Mouse (Mus musculus) heart, postnatal 10 days (tissue): ENCODE measurements around the gene Lactbl1. TPM values are rescaled to one million over a fixed set of nuclear protein-coding genes. Genes with fewer than 3 reads are reported as not detected.

Source experiments
- DNase-seq, 2 experiments: peaks; one replicate each; pipeline ENCODE4 v3.0.0; 2021
- intact Hi-C: fragments of 180-260 bp; cut with DNase I; formaldehyde crosslinking; loops from one replicate; pipeline ENCODE4 v1.15.1; 2025
- total RNA-seq, 2 experiments: library from RNA; stranded (reverse); gene quantifications; 2 replicates each; pipeline ENCODE4 v1.2.3; 2021

Gene Lactbl1
- total RNA-seq, 2 experiments from 2014 or later, result not detected

GRCm38 (mm10) chr4:136631237-136631994 lies 9.0 kb downstream of the Lactbl1 start:
- intact Hi-C loops, result no loop called here
- peak; percentile 77 to 81 for DNase-seq

GRCm38 (mm10) chr4:136635995-136636394 lies 13.6 kb downstream of the Lactbl1 start:
- DNase-seq, result no peak
- intact Hi-C loops, result no loop called here

GRCm38 (mm10) chr4:136636511-136636910 lies 14.1 kb downstream of the Lactbl1 start:
- no peak for DNase-seq
- intact Hi-C loops, result no loop called here

- intact Hi-C loops, result no loop called here
- no peak for DNase-seq
Measured at GRCm38 (mm10) chr4:136636983-136637562, 14.7 kb downstream of the Lactbl1 start.

- DNase-seq, result peak in 1 of 2 experiments; percentile 30
- intact Hi-C loops, result no loop called here
Measured at GRCm38 (mm10) chr4:136637563-136638229, 15.3 kb downstream of the Lactbl1 start.

- intact Hi-C loops, result no loop called here
- DNase-seq, result no peak
Measured at GRCm38 (mm10) chr4:136638230-136638750, 15.9 kb downstream of the Lactbl1 start.

- no peak for DNase-seq
- intact Hi-C loops, result no loop called here
Measured at GRCm38 (mm10) chr4:136638890-136639289, 16.5 kb downstream of the Lactbl1 start.

GRCm38 (mm10) chr4:136648922-136649479 lies 26.6 kb downstream of the Lactbl1 start:
- DNase-seq, result peak; percentile 75 to 89
- intact Hi-C loops, result loop anchor here (1.0 kb wide), 1 partner anchor 423 kb away; no protein-coding TSS in a partner anchor

- DNase-seq, result peak in 1 of 2 experiments; percentile 13
- intact Hi-C loops, result loop anchor here (1.0 kb wide), 1 partner anchor 423 kb away; no protein-coding TSS in a partner anchor
Measured at GRCm38 (mm10) chr4:136649480-136650196, 27.2 kb downstream of the Lactbl1 start.

GRCm38 (mm10) chr4:136650261-136650660 lies 27.8 kb downstream of the Lactbl1 start:
- no peak for DNase-seq
- intact Hi-C loops, result no loop called here

- peak in 1 of 2 experiments; percentile 44 for DNase-seq
- intact Hi-C loops, result no loop called here
Measured at GRCm38 (mm10) chr4:136651357-136651811, 29.0 kb downstream of the Lactbl1 start.

- intact Hi-C loops, result no loop called here
- DNase-seq, result no peak
Measured at GRCm38 (mm10) chr4:136651882-136652527, 29.6 kb downstream of the Lactbl1 start.

- intact Hi-C loops, result no loop called here
Measured at GRCm38 (mm10) chr4:136652528-136652910, 30.1 kb downstream of the Lactbl1 start.

GRCm38 (mm10) chr4:136653019-136653418 lies 30.6 kb downstream of the Lactbl1 start:
- intact Hi-C loops, result no loop called here

More at GRCm38 (mm10) chr4:136652528-136652910, 30.1 kb downstream of the Lactbl1 start:
- no peak for DNase-seq

GRCm38 (mm10) chr4:136653692-136654234 lies 31.3 kb downstream of the Lactbl1 start:
- no peak for DNase-seq
- intact Hi-C loops, result no loop called here

More at GRCm38 (mm10) chr4:136653019-136653418, 30.6 kb downstream of the Lactbl1 start:
- DNase-seq, result no peak

GRCm38 (mm10) chr4:136657914-136658313 lies 35.5 kb downstream of the Lactbl1 start:
- intact Hi-C loops, result no loop called here
- DNase-seq, result no peak

GRCm38 (mm10) chr4:136665068-136665467 lies 42.6 kb downstream of the Lactbl1 start:
- intact Hi-C loops, result no loop called here
- peak in 1 of 2 experiments; percentile 16 for DNase-seq

GRCm38 (mm10) chr4:136666002-136666401 lies 43.6 kb downstream of the Lactbl1 start:
- intact Hi-C loops, result no loop called here
- DNase-seq, result no peak

GRCm38 (mm10) chr4:136667757-136668156 lies 45.3 kb downstream of the Lactbl1 start:
- intact Hi-C loops, result no loop called here
- no peak for DNase-seq
